In the genomic region with DNA sequence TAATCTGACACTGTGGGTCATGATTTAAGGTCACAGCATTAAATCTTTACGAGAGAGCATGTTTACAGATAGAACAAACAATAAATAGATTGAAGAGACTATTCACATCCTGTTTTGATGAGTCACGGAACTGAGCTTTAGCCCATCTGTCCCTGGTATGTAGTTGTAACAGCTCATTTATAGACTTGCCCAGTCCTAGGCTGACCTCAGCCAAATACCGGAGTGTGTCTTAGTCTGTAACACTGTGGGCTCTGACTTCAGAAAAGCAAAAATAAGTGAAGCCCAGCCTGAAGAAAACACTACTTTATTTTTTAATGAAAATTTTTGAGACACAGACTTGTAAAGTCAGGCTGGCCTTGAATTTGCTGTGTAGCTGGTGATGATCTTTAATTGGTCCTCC, we compare ENCODE assay signal across 22 mouse cellular contexts. TPM values are rescaled to one million over a fixed set of nuclear protein-coding genes. Genes with fewer than 3 reads are reported as not detected.
DNase-seq lines count a peak whose midpoint lies in the region; ATAC-seq and TF ChIP-seq lines count a peak whose summit lies in the region.
"Had no signal": no experiment of that assay in that cellular context is flagged by ENCODE, and none has a peak within 500 bp of the region (broad histone marks: within the 10 kb centered on the region; RNA-seq: fewer than 3 reads in every experiment).

No protein-coding gene starts in this region.

- no peak overlapping the region for H3K4me3 ChIP-seq in lung, postnatal 0 days (ENCODE audit: low read depth, low read length)
- no peak overlapping the region for H3K4me3 ChIP-seq in forebrain, embryonic 11.5 days (ENCODE audit: low read depth, low read length)
- no peak overlapping the region for H3K4me3 ChIP-seq in liver, embryonic 11.5 days (ENCODE audit: low read depth, low read length)
- H3K4me3 ChIP-seq: embryonic facial prominence, embryonic 15.5 days; erythroblast, embryonic 14.5 days; forebrain, embryonic 10.5 days; forebrain, embryonic 15.5 days; heart, adult 2 months; heart, embryonic 15.5 days had no signal

- H3K27ac ChIP-seq in lung, postnatal 0 days (ENCODE audit: low read length) = no peak overlapping the region
- no peak overlapping the region for H3K27ac ChIP-seq in forebrain, embryonic 11.5 days (ENCODE audit: low read depth, low read length)
- H3K27ac ChIP-seq in liver, embryonic 11.5 days (ENCODE audit: low read depth, low read length) = no peak overlapping the region
- H3K27ac ChIP-seq: embryonic facial prominence, embryonic 15.5 days; forebrain, embryonic 10.5 days; forebrain, embryonic 15.5 days; heart, adult 2 months; heart, embryonic 15.5 days; hindbrain, embryonic 14.5 days had no signal

- TF ChIP-seq EP300 in lung, postnatal 0 days (IDR thresholded peaks at IDR 0.05) = 0 out of 2 replicates have a peak, but pooled peaks have one; percentile 17

- DNase-seq in gastrocnemius, postnatal 10 days = peak; percentile 6
- DNase-seq in gastrocnemius, postnatal 36 days = no peak
- DNase-seq in lung, postnatal 0 days (ENCODE audit: low spot score) = peak; percentile 67
- DNase-seq in lung, postnatal 14 days = no peak
- peak; percentile 35 for DNase-seq in NIH3T3 (ENCODE audit: low read depth)
- DNase-seq in forebrain, embryonic 11.5 days (ENCODE audit: low spot score) = no peak
- no peak for DNase-seq in liver, embryonic 11.5 days (ENCODE audit: low spot score)
- DNase-seq: adrenal gland, postnatal 10 days; cerebellum, adult 11 months; cerebellum, adult 8-10 months; cerebellum, postnatal 14 days; embryo, embryonic 11 days; gastrocnemius, postnatal 25 days; heart, adult 2 months; heart, postnatal 14 days had no signal

- no peak overlapping the region for H3K4me2 ChIP-seq in lung, postnatal 0 days (replicated peaks; ENCODE audit: low read depth, low read length)
- no peak overlapping the region for H3K4me2 ChIP-seq in forebrain, embryonic 11.5 days (ENCODE audit: low read depth, low read length, severe bottlenecking)
- H3K4me2 ChIP-seq in liver, embryonic 11.5 days = no peak overlapping the region
- H3K4me2 ChIP-seq: embryonic facial prominence, embryonic 15.5 days; forebrain, embryonic 15.5 days; heart, embryonic 11.5 days; heart, embryonic 15.5 days; hindbrain, embryonic 14.5 days had no signal

- no peak for TF ChIP-seq CTCF in lung, postnatal 0 days (IDR thresholded peaks at IDR 0.05)

- intact Hi-C loops in gastrocnemius, postnatal 36 days (cut with DNase I) = no loop called here

- H3K27me3 ChIP-seq in lung, postnatal 0 days (replicated peaks; ENCODE audit: insufficient read depth, low read length) = no peaks in the 10 kb centered on the region
- no peaks in the 10 kb centered on the region for H3K27me3 ChIP-seq in forebrain, embryonic 11.5 days (ENCODE audit: control insufficient read depth, insufficient read depth, low read length)
- no peaks in the 10 kb centered on the region for H3K27me3 ChIP-seq in liver, embryonic 11.5 days (replicated peaks; ENCODE audit: control insufficient read depth, insufficient read depth, low read length)
- H3K27me3 ChIP-seq: embryonic facial prominence, embryonic 15.5 days; forebrain, embryonic 15.5 days; heart, embryonic 15.5 days had no signal

- H3K4me1 ChIP-seq in lung, postnatal 0 days (ENCODE audit: insufficient read depth, low read depth, low read length) = no peaks in the 10 kb centered on the region
- no peaks in the 10 kb centered on the region for H3K4me1 ChIP-seq in forebrain, embryonic 11.5 days (replicated peaks; ENCODE audit: control insufficient read depth, insufficient read depth, low read length)
- H3K4me1 ChIP-seq in liver, embryonic 11.5 days (replicated peaks; ENCODE audit: control insufficient read depth, insufficient read depth, low read length) = no peaks in the 10 kb centered on the region
- H3K4me1 ChIP-seq: embryonic facial prominence, embryonic 15.5 days; forebrain, embryonic 10.5 days; forebrain, embryonic 15.5 days; heart, embryonic 15.5 days had no signal

- ATAC-seq in lung, postnatal 0 days = peak; percentile 86
- no peak for ATAC-seq in forebrain, embryonic 11.5 days (replicated peaks; ENCODE audit: low FRiP score)
- ATAC-seq in liver, embryonic 11.5 days (replicated peaks; ENCODE audit: low FRiP score) = no peak
- ATAC-seq: forebrain, embryonic 15.5 days had no signal

- no peaks in the 10 kb centered on the region for H3K36me3 ChIP-seq in lung, postnatal 0 days (ENCODE audit: insufficient read depth, low read length)
- H3K36me3 ChIP-seq in forebrain, embryonic 11.5 days (ENCODE audit: control insufficient read depth, insufficient read depth, low read length) = no peaks in the 10 kb centered on the region
- no peaks in the 10 kb centered on the region for H3K36me3 ChIP-seq in liver, embryonic 11.5 days (ENCODE audit: control insufficient read depth, insufficient read depth, low read length)
- H3K36me3 ChIP-seq: embryonic facial prominence, embryonic 15.5 days; forebrain, embryonic 10.5 days; forebrain, embryonic 15.5 days; heart, embryonic 15.5 days had no signal

- 49% methylated on average over 3 of the region's 3 CpGs for WGBS in lung, postnatal 0 days
- WGBS in forebrain, embryonic 11.5 days = 82% methylated on average over 3 of the region's 3 CpGs
- 78% methylated on average over 3 of the region's 3 CpGs for WGBS in liver, embryonic 11.5 days

- no peak overlapping the region for H3K9ac ChIP-seq in lung, postnatal 0 days (replicated peaks; ENCODE audit: low read depth)
- H3K9ac ChIP-seq in forebrain, embryonic 11.5 days (ENCODE audit: low read length) = no peak overlapping the region
- no peak overlapping the region for H3K9ac ChIP-seq in liver, embryonic 11.5 days (ENCODE audit: low read depth, low read length)
- H3K9ac ChIP-seq: embryonic facial prominence, embryonic 15.5 days; forebrain, embryonic 15.5 days; heart, embryonic 15.5 days; hindbrain, embryonic 14.5 days had no signal

- H3K9me3 ChIP-seq in lung, postnatal 0 days (ENCODE audit: low read length) = no peaks in the 10 kb centered on the region
- H3K9me3 ChIP-seq in forebrain, embryonic 11.5 days (ENCODE audit: control insufficient read depth, low read length) = no peaks in the 10 kb centered on the region
- H3K9me3 ChIP-seq in liver, embryonic 11.5 days (ENCODE audit: control insufficient read depth, low read length) = no peaks in the 10 kb centered on the region
- H3K9me3 ChIP-seq: embryonic facial prominence, embryonic 15.5 days; forebrain, embryonic 10.5 days; forebrain, embryonic 15.5 days; heart, embryonic 15.5 days had no signal

RNA-seq across cellular contexts. Expression of a gene that starts 11.4 kb away (rescaled TPM):
- 10 to 100 TPM; 21.8 to 25.6 TPM for total RNA-seq in gastrocnemius, postnatal 10 days (2021)
- total RNA-seq in gastrocnemius, postnatal 36 days (2021) = 10 to 100 TPM; 20.6 to 22.2 TPM
- polyA plus RNA-seq in lung, postnatal 0 days (2015; fragmentation: Nextera tagmentation; extraction: Ambion mirVana) = 5.3 TPM in 2 replicates
- 31.9 and 33.1 TPM in 2 replicates for polyA plus RNA-seq in forebrain, embryonic 11.5 days (2014; fragmentation: Nextera tagmentation; extraction: Ambion mirVana)
- polyA plus RNA-seq in liver, embryonic 11.5 days (2014; fragmentation: Nextera tagmentation; extraction: Ambion mirVana) = 14.6 and 16.6 TPM in 2 replicates

Comparison
In these comparisons a context has a peak if more than half of its experiments do, and no peak if none do; other contexts are left out.
1. DNase-seq: peak in gastrocnemius, postnatal 10 days (single experiment), lung, postnatal 0 days (single experiment) and NIH3T3 (single experiment); none in gastrocnemius, postnatal 36 days (0 of 2), lung, postnatal 14 days (single experiment), forebrain, embryonic 11.5 days (single experiment) and liver, embryonic 11.5 days (single experiment).